Mouse (Mus musculus): ENCODE data around the gene Il1rn.

The Il1rn gene

GRCm38 (mm10) chr2:24336545-24336944 lies at the start of gene Il1rn:
Il1rn (plus strand) TSS chr2:24336853.
- no peak for DNase-seq

GRCm38 (mm10) chr2:24290896-24291295 lies 45.8 kb upstream of the Il1rn start, which contains the start of gene Il1f10:
Il1f10 (plus strand) TSS chr2:24291196.
- no peak for DNase-seq

GRCm38 (mm10) chr2:24294616-24295015 lies 42.0 kb upstream of the Il1rn start:
- DNase-seq, result no peak

- peak; percentile 46 for DNase-seq
Observed at GRCm38 (mm10) chr2:24296837-24297236, 39.8 kb upstream of the Il1rn start.

- no peak for DNase-seq
Observed at GRCm38 (mm10) chr2:24311302-24312001, 25.2 kb upstream of the Il1rn start.

- no peak for DNase-seq
Observed at GRCm38 (mm10) chr2:24316919-24317318, 19.7 kb upstream of the Il1rn start.

- no peak for DNase-seq
Observed at GRCm38 (mm10) chr2:24317919-24318598, 18.6 kb upstream of the Il1rn start.

- no peak for DNase-seq
Observed at GRCm38 (mm10) chr2:24335333-24335732, 1.3 kb upstream of the Il1rn start.

- DNase-seq, result no peak
Observed at GRCm38 (mm10) chr2:24341395-24341885, 4.8 kb downstream of the Il1rn start.

GRCm38 (mm10) chr2:24344619-24345018 lies 8.0 kb downstream of the Il1rn start:
- DNase-seq, result no peak

GRCm38 (mm10) chr2:24345056-24345455 lies 8.4 kb downstream of the Il1rn start:
- DNase-seq, result no peak

GRCm38 (mm10) chr2:24347926-24348325 lies 11.3 kb downstream of the Il1rn start:
- no peak for DNase-seq

GRCm38 (mm10) chr2:24351159-24351558 lies 14.5 kb downstream of the Il1rn start:
- no peak for DNase-seq

- DNase-seq, result no peak
Observed at GRCm38 (mm10) chr2:24353042-24353441, 16.4 kb downstream of the Il1rn start.

- DNase-seq, result peak; percentile 24
Observed at GRCm38 (mm10) chr2:24357642-24358041, 21.0 kb downstream of the Il1rn start.

- no peak for DNase-seq
Observed at GRCm38 (mm10) chr2:24359347-24359746, 22.7 kb downstream of the Il1rn start.

GRCm38 (mm10) chr2:24363818-24364217 lies 27.2 kb downstream of the Il1rn start:
- DNase-seq, result no peak

GRCm38 (mm10) chr2:24366214-24366975 lies 29.7 kb downstream of the Il1rn start:
- DNase-seq, result no peak

GRCm38 (mm10) chr2:24367030-24367894 lies 30.6 kb downstream of the Il1rn start, which contains the start of gene Psd4:
Psd4 (plus strand) TSS chr2:24367580.
- DNase-seq, result peak; percentile 31

- DNase-seq, result no peak
Observed at GRCm38 (mm10) chr2:24367895-24368261, 31.2 kb downstream of the Il1rn start.

GRCm38 (mm10) chr2:24378747-24379450 lies 42.2 kb downstream of the Il1rn start:
- DNase-seq, result no peak
